Mouse (Mus musculus) layer of hippocampus, adult 11-12 months (tissue): Measurements from ENCODE around the gene Serpinb1a.

ENCODE experiments used
- DNase-seq: peaks from one replicate; pipeline ENCODE4 v3.0.0; 2022; ENCODE audit warnings: low spot score

Gene Serpinb1a

DNA sequence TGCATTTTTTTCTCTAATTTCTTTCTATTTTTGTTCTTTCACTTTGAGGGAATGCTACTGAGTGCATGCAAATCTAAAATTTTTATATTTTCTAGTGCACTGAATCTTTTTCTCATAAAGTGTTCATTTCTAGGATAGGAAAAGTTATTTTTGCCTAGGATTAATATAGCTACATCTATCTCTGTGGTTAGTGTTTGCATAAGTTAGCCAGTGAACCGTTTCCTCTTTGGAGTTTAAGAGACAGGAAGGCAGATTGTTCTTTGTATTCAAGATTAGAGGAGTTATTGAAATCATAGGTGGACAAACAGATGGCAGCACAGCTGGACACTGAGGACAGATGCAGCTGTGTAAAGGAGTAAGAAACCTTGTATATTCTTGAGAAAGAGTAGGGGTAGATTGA is 11.7 kb downstream of the Serpinb1a start:
- no peak for DNase-seq

DNA sequence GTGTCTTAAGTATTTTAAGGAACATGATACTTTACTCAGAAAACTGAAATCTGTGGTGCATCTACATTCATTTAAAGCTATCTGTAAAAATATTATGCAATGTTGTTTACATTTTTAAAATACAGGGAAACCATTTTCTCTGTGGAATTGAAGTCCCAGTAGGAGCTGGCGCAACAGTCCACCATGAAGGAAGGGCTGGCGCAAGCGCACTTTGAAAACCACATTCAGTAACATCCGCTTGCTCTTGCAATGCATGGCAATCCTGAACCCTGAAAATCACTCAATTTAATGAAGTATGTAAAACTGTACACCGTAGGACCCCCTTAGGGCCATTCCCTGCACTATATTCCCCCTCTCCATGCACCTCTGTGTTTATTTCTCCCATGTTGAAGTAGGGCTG is 16.5 kb downstream of the Serpinb1a start:
- DNase-seq, result no peak

DNA sequence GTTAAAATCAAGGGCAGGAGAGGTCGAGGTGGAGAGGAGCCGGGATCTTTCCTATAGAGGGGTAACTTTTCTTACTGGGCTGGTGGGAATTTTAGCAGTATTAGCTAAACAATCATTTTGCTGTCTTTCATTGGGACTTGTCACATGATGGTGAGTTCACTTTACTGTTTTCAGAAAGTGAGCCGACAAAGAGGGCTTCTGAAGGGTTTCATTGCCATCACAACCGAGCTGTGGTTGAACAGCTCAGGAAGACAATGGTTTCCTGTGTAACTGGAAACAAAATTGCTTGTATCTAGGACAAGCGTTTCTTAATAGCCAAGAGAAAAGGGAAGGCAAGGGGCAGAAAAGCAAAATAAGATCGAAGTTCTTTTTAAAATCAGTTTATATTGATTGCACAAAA is 17.7 kb downstream of the Serpinb1a start:
- no peak for DNase-seq

DNA sequence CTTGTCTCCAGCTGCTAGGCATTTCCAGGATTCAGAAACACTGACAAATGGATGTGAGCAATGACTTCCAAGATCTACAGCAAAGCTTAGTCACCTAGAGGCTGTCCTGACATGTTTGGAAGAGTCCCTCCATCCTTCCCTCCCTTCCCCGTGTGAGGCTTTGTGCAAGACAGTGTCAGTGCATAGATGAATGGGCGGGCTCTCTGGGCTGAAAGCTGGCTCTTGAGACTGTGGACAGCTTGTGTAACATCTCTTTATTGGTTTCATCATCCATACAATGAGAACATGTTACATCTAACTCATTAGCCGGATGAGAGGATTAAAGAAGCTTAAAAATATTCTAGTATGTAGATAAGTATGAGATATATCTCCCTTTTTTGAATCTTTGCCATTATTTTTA is 18.2 kb downstream of the Serpinb1a start:
- no peak for DNase-seq

DNA sequence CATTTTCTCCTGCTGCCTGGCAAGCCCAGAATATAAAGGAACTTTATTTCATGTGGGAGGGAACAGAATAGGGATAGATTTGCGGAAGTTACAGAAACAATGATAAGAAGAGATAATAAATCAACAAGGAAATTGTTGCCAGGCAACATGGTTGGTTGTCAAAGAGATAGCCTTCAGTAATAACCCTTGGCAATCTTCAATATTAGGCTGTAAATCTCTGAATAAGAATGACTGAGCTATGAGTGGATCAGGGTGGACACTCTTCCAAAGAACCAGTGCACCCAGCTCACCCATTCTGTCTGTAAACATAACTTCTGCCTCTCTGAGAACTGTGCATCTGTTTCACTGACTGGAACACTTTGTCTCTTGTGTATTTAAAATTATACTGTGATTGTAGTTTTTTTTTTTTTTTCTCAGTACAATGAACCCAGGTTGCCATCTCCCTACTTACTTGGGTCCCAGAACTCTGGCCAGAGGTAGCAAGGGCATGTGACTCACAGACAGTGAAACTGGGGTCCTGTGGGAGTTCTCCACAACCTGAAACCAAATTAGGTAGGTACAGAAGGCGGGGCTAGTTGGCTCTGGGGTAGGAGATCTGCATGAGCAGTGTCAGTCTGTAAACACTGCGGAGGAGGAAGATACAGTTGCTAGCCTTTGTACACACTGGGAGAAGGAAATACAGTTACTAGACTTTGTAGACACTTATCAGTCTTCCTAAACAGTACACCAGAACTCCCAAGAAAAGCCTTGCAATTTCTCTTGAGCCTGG is 19.3 kb downstream of the Serpinb1a start:
- no peak for DNase-seq

DNA sequence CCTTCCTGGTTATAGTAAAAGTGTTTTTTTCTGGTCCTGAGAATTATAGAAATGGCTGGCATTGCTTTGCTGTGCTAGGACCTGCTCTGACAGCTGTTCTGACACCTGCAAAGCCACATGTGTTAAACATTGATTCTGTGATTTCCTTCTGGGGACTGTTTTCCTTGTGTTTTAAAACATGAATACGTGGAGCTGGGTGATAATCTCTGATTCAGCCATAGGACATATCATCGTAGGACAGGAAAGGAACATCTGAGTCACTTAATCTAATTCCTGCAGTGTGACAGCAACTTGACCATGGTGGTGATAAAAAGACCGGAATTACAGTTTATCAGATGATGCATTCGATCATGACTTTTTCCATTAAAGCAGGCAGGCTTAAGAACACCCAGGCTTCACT is 22.1 kb downstream of the Serpinb1a start:
- DNase-seq, result no peak

DNA sequence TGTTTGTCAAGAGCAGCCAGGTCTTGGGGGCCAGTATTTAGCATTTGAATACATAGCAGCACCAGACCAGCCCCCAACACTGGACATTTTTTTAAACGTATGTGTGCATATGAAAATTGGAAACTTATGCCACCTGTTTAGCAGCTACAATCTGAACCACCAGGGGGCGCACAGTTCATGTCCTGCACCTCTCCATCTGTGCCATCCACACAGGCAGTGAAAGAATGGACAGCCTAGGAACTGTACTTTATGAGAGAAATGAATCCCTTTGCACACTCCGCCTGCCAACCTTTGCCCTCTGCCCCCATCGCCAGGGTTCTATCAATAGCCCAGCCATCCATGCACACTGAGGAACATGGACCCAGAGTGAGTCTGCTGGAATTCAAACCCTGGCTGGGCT is 23.0 kb downstream of the Serpinb1a start:
- DNase-seq, result peak; percentile 77

DNA sequence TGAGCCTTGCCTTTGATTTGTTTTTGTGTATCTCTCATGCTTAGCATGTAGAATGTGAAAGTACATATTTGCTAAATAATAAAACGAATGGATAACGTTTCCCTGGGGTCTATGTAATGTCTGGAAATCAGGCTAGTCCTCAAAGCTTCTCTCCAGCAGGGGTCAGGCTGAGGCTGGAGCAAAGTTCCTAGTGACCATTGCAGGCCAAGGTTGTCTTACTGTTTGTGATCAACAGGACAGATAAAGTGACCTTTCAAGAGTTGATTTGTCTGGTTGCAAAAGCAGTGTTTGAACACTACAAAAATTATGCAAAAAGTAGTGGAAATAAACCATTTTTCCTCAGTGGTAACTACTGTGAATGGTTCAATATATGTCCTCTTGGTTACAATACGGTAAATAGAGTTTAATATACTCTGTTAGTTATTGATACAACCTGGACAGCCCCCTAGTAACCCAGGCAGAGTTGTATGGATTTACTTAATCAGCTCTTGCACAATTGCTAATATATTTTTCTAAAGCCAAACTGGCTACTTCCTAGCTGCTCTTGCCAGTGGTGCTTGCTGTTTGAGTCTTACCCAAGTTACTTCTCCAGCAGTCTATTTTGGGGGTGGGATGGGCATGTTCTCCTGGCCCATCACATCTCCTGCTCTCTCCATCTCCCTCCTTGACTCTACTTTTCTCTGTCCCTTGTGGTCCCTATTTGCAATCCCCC is 23.7 kb downstream of the Serpinb1a start:
- no peak for DNase-seq

DNA sequence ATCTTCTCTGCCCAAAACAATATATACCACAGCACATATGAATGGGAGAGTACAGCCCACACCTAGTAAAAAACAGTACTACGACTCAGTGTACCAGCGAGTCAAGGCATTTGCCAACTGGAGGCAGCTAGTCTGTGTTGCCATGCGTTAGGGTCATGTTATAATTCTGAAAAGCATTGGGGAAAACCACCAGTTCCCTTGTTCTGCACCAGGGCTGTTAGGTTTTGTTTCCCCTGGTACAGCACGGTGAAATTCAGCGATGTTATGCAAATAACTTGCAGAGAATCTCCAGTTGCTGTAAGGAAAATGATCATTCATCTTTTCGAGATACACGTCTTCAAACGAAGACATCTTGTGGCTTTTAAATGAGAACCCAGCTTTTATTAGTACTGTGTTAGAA is 25.4 kb downstream of the Serpinb1a start:
- no peak for DNase-seq

DNA sequence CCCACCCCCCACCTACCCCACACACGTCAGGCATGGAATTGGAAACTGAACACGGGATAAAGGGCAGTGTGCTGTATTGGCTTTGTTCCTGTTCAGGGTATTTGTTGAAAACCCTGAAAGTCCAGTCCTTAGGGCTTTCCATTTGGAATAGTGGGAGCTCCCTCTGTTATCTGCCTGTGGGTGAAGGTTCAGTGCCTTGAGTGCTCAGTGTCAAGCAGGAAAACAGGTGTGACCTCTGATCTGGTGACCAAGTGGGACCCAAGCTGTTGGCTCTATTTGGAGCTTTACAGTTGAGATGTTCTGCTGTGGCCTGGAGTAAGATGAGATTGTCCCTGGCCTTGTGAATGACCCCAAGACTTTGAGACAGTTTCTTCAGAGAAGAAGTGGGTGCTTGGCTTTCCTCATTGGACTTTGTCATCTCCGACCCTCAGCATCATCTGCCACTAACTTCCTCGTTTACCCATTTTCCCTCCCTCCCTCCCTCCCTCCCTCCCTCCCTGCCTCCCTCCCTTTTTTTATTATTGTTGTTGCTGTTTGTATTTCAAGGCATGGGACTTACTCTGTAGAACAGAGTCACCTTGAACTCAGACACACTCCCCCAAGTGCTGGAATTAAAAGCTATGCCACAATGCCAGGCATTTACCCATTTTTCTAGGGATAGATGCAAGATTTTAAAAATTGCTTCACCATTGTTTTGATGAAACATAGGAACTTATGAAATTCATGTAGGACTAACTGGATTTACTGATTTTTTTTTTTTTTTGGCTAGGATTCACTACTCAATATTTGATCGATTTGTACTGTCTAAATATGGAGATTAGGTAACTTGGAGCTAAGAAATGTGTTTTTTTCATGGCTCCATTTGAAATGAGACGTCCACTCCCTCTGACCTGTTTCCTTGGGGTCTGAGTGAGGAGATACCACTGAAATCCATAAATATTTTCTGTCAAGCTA is 26.3 kb downstream of the Serpinb1a start:
- no peak for DNase-seq

DNA sequence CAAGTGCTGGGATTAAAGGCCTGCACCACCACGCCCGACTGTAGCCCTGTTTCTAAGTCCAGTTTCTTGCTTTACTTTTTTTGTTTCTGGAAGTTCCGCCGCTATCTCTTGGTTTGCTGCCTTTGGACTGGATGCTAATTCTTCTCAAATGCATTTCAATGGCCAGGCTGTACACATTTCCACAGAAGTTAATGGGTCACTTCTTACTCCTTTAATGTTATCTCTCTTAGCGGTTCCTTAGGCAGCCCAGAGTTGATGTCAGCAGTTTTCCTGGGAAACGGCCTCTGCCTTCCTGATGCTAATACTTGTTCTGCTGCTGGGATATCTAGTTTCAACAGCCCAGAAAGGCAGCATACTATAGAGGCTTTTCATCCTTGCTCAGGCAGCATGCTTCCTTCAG is 27.9 kb downstream of the Serpinb1a start:
- no peak for DNase-seq

DNA sequence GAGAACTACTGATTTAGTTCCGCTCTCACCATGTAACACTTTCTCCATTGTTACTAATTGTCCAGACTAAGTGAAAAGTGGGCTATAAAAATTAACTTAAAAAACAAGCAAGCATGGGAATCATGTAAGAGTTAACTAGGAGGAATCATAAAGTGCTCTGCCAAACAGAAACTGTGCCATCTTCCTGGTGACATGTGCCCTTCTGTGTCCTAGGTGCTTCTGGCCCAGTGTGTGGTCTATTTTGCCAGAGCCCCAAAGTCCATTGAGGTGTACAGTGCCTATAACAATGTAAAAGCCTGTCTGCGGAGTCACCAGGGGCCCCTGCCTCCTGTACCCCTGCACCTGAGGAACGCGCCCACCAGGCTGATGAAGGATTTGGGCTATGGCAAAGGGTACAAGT is 29.3 kb downstream of the Serpinb1a start:
- no peak for DNase-seq

DNA sequence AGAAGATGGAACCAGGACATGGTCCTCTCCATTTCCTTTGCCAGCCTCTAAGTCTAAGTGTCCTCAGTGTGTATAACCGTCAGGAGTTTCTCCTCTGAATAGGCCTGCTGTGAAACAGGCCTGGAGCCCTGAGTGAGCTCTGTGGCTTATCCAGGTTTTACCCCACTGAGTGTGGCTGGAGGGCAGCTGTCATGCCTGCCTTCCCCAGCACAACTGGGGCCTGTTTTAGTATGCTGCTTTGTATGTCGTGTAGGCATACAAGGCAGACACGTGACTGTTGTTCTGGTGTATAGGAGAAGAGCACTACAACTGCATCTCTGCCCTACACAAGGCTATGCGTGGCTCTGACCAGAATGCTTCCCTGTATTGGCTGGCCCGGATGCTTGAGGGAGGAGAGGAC is 31.1 kb downstream of the Serpinb1a start:
- DNase-seq, result no peak

DNA sequence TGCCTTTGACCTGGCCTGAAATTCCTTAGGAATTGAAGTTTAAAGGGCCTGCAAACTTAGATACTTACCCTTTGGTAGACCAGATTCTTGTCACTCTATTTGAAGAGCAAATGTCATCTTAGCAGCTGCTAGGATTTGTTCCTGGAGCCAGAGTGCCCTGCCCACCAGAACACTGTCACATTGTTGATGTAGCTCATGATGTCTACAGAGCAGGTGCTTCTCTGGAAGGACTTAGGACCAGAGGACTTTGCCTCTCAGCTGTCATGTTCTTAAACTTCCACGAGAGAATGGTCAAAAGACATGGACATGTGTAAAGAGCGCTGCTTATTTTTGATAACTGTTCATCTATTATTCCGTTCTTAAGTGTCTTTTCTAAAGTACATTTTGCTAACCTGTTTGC is 31.7 kb downstream of the Serpinb1a start:
- no peak for DNase-seq

DNA sequence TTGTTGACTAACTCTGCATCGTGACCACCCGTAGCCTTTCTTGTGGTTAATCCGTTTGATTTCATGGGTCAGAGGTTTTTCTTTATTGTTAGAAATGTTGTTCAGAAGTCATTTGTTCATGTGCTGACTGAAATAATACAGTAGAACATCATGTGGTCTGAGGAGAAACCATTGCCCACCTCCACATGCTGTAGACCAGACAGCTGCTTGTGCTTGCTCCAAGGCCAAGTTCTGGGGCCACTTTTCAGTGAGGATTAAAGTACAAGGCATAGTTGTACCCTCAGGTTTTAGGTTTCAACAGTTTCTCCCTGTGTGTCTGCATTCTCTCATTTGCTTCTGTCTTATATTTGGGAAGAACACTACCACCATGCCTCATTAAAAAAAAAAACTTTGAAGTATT is 43.4 kb downstream of the Serpinb1a start:
- no peak for DNase-seq

DNA sequence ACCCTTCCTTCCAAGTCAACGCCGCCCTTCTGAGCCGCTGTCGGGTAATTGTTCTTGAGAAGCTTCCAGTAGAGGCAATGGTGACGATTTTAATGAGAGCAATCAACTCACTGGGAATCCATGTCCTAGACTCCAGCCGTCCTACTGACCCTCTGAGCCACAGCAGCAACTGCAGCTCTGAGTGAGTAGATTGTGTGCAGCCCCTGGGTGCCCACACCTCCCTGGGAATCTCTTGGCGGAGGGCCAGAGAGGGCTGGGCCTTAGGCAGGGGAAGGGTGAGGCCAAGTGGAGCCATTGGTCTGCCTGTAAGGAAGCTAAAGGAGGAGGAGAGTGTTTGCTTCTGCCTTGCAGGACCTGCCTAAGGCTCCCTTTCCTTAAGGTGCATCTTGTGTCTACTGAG is 44.2 kb downstream of the Serpinb1a start:
- DNase-seq, result no peak

DNA sequence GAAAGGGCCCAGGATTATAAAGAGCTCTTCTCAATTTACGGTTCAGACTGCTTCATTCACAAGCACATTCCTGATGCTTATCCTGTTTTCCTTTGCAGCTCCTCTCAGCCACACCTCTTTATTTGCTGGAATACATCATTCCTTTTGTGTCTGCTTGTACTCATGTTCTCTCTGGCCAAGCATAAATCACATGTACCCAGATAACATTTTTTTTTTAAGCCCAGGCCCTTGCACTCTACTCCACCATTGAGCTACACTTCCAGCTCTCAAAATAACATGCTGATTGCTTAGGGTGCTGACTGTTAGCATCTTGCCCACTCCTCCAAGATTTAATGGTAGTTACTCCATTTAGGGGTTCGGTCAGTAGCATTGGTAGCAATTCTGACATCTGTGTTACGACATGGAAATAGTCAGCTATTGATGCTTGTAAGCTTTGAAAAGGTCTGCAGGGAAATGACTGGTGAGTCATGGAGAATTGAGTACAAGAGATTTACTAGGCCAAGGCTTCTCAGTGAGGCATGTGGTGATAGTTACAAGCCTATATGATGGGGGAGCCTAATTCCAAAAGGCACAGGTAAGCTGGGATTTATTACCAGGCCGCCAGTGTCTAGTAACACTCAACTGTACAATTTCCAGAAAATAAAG is 47.2 kb downstream of the Serpinb1a start:
- DNase-seq, result no peak

DNA sequence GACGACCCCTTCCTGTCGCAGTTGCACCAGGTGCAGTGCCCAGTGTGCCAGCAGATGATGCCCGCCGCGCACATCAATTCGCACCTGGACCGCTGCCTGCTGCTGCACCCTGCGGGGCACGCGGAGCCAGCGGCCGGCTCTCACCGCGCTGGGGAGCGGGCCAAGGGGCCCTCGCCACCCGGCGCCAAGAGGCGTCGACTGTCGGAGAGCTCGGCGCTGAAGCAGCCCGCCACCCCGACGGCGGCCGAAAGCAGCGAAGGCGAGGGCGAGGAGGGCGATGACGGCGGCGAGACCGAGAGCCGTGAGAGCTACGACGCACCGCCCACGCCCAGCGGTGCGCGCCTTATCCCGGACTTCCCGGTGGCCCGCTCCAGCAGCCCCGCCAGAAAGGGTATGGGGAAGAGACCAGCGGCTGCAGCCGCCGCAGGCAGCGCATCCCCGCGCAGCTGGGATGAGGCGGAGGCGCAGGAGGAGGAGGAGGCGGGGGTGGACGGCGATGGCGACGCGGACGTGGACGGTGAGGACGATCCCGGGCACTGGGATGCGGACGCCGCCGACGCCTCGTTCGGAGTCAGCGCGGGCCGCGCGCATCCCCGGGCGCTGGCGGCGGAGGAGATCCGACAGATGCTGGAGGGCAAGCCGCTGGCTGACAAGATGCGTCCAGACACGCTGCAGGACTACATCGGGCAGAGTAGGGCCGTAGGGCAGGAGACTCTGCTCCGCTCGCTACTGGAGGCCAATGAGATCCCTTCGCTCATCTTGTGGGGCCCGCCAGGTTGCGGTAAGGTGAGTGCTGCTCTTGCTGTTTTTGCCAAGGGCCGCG is 48.5 kb downstream of the Serpinb1a start, which contains the start of gene D930007J09Rik:
TSS of gene D930007J09Rik (minus strand) at position 591 of the 823 bp plus-strand sequence.
- DNase-seq, result peak; percentile 51

DNA sequence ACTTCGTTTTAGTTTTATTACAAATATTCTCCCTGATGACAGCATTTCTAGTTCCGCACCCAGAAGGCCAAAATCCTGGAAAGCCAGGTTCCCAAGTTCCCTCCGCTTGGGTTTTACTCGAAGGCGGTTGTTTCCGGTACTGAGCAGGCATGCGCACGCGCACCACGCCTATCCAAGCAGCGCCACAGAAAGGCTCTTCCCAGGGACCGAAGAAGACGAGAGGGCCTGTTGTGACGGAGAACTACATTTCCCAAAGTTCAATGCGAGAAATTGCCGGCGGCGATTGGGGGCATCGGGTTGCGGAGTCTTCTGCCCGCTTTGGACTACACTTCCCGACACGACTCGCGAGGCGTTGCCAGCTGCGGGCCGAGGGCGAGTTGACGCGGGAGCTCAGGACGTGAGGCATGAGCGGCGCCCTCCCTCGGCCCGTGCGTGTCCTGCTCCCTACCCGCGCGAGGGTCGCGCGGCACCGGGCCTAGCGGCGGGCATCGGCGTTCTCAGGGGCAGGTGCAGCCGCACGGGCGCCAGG is 49.2 kb downstream of the Serpinb1a start, which contains the start of gene Wrnip1:
TSS of gene Wrnip1 (plus strand) at position 346 of the 529 bp plus-strand sequence.
- DNase-seq, result peak; percentile 98

DNA sequence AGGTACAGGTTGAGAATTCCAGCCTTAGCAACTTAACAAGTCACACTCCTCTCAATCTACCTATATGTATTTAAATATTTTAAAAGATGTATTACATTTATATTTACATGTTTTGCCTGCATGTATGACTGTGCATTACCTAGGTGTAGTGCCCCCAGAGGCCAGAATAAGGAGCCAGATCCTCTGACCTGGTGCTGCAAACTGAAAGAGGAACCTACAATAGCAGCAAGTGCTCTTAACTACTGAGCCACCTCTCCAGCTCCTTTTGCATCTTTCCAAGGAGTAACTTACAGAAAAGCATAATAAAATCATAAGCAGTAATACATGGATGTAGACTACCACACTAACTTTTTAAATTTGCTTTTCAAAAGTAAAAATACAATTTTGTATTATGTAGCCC is 50.1 kb downstream of the Serpinb1a start:
- no peak for DNase-seq

DNA sequence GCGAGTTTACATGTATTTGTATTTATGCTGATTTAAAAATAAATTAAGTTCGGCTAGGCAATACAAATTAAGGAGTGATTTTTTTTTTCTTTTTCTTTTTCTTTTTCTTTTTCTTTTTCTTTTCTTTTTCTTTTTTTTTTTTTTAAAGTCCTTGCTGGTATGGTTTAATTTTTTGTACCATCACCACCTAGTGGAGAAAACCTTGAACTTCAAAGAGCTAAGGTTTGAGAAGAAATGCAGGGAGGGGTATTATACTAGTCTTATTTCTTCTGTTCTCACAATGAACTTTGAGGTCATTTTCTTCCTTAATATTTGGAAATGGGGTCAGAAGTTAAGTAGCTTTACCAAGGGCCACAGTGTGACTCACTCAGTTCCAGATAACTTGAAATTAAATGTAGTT is 51.9 kb downstream of the Serpinb1a start:
- no peak for DNase-seq
